Mouse (Mus musculus): Measurements from ENCODE around the gene Pecam1.

- TF ChIP-seq POLR2A (IDR thresholded peaks at IDR 0.05; ENCODE audit: insufficient read depth, low read length) = no peak
- TF ChIP-seq CTCF (IDR thresholded peaks at IDR 0.05; ENCODE audit: low read depth, low read length) = no peak
These were observed at the start of gene Pecam1 for GRCm38 (mm10) chr11:106750121-106750751.
